Comparison of ENCODE assay signal across 8 mouse cellular contexts in the genomic region with DNA sequence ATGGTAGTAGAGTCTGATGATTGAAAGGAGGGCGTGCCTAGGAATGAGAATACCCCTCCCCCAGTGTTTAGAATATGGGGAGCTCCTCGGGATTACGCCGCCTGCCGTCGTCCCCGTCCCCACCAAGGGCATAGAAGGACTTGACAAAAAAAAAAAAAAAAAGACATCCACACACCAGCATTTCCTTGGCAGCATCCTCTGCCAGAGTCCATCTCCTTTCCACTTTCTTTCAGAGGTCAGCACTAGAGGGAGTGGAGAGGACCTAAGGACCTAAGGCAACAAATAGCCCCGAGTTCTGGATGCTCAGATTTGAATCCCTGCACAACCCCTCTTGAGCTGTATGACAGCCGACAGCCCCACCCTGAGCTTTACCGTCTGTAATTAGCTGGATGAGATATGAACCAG. TPM values are rescaled to one million over a fixed set of nuclear protein-coding genes. Genes with fewer than 3 reads are reported as not detected.
A peak's percentile ranks its signal among the peaks of the same experiment; 100 is the strongest.
DNase-seq lines count a peak whose midpoint lies in the region; ATAC-seq and TF ChIP-seq lines count a peak whose summit lies in the region.

No protein-coding gene starts in this region.

- peak overlapping the region; percentile 79 for H3K4me3 ChIP-seq in lung, embryonic 16.5 days (ENCODE audit: low read length)
- H3K4me3 ChIP-seq in lung, adult 2 months (replicated peaks; ENCODE audit: extremely low read depth, low read depth, low read length), result no peak overlapping the region
- 0 out of 2 replicates have a peak overlapping the region, but pooled peaks have one; percentile 98 for H3K4me3 ChIP-seq in heart, postnatal 0 days (ENCODE audit: low read depth, low read length)
- H3K4me3 ChIP-seq in liver, embryonic 13.5 days (replicated peaks), result peak overlapping the region; percentile 88; the same call in 1 of the 2 replicates
- peak overlapping the region; percentile 90; the same call in 1 of the 2 replicates for H3K4me3 ChIP-seq in stomach, postnatal 0 days (ENCODE audit: low read depth, low read length)

- no peak overlapping the region for H3K9ac ChIP-seq in lung, embryonic 16.5 days (ENCODE audit: low read length)
- H3K9ac ChIP-seq in heart, postnatal 0 days (replicated peaks; ENCODE audit: low read depth, low read length), result no peak overlapping the region
- no peak overlapping the region for H3K9ac ChIP-seq in liver, embryonic 13.5 days
- H3K9ac ChIP-seq in stomach, postnatal 0 days (ENCODE audit: low read length), result no peak overlapping the region

- peak overlapping the region; percentile 84 for H3K4me2 ChIP-seq in lung, embryonic 16.5 days (ENCODE audit: low read depth, low read length)
- peak overlapping the region; percentile 96 for H3K4me2 ChIP-seq in heart, postnatal 0 days (ENCODE audit: low read depth, low read length)
- H3K4me2 ChIP-seq in liver, embryonic 13.5 days, result peak overlapping the region; percentile 99
- H3K4me2 ChIP-seq in stomach, postnatal 0 days (replicated peaks; ENCODE audit: low read depth), result peak overlapping the region; percentile 66

- peaks cover 28% of the 10 kb centered on the region for H3K4me1 ChIP-seq in lung, embryonic 16.5 days (replicated peaks; ENCODE audit: control insufficient read depth, insufficient read depth, low read length)
- peaks cover 18% of the 10 kb centered on the region for H3K4me1 ChIP-seq in lung, adult 2 months (ENCODE audit: control insufficient read depth, insufficient read depth, low read length)
- peaks cover 30% of the 10 kb centered on the region for H3K4me1 ChIP-seq in heart, postnatal 0 days (ENCODE audit: control insufficient read depth, insufficient read depth)
- peaks cover 63% of the 10 kb centered on the region for H3K4me1 ChIP-seq in liver, embryonic 13.5 days (replicated peaks)
- H3K4me1 ChIP-seq in stomach, postnatal 0 days (replicated peaks; ENCODE audit: control insufficient read depth, insufficient read depth), result peaks cover 10% of the 10 kb centered on the region

- no peaks in the 10 kb centered on the region for H3K27me3 ChIP-seq in lung, embryonic 16.5 days (ENCODE audit: control insufficient read depth, insufficient read depth, low read depth, low read length)
- no peaks in the 10 kb centered on the region for H3K27me3 ChIP-seq in heart, postnatal 0 days (ENCODE audit: control insufficient read depth, insufficient read depth, low read length)
- H3K27me3 ChIP-seq in liver, embryonic 13.5 days, result peaks cover 23% of the 10 kb centered on the region
- H3K27me3 ChIP-seq in stomach, postnatal 0 days (ENCODE audit: control insufficient read depth, insufficient read depth, low read length), result no peaks in the 10 kb centered on the region

- 4% methylated on average over 10 of the region's 10 CpGs for WGBS in lung, embryonic 16.5 days
- WGBS in lung, adult 2 months, result 11% methylated on average over 10 of the region's 10 CpGs
- 3% methylated on average over 10 of the region's 10 CpGs for WGBS in heart, postnatal 0 days
- 5% methylated on average over 10 of the region's 10 CpGs for WGBS in liver, embryonic 13.5 days (ENCODE audit: insufficient replicate concordance)
- WGBS in stomach, postnatal 0 days, result 4% methylated on average over 10 of the region's 10 CpGs

- TF ChIP-seq EP300 in heart, postnatal 0 days (IDR thresholded peaks at IDR 0.05; ENCODE audit: low read depth), result no peak
- TF ChIP-seq EP300 in stomach, postnatal 0 days (optimal IDR thresholded peaks at IDR 0.05), result no peak

- H3K9me3 ChIP-seq in lung, embryonic 16.5 days (ENCODE audit: control insufficient read depth, low read length), result no peaks in the 10 kb centered on the region
- H3K9me3 ChIP-seq in heart, postnatal 0 days (replicated peaks; ENCODE audit: control insufficient read depth, low read length), result no peaks in the 10 kb centered on the region
- no peaks in the 10 kb centered on the region for H3K9me3 ChIP-seq in liver, embryonic 13.5 days (replicated peaks)
- no peaks in the 10 kb centered on the region for H3K9me3 ChIP-seq in stomach, postnatal 0 days (ENCODE audit: control insufficient read depth, low read length)

- H3K27ac ChIP-seq in lung, embryonic 16.5 days (ENCODE audit: low read length), result peak overlapping the region; percentile 99
- peak overlapping the region; percentile 99 for H3K27ac ChIP-seq in heart, postnatal 0 days (ENCODE audit: low read depth)
- H3K27ac ChIP-seq in liver, embryonic 13.5 days, result no peak overlapping the region
- peak overlapping the region; percentile 99 for H3K27ac ChIP-seq in stomach, postnatal 0 days (replicated peaks)

- no peak for DNase-seq in lung, adult 2 months
- DNase-seq in heart, postnatal 0 days (ENCODE audit: low spot score), result peak; percentile 29
- no peak for DNase-seq in liver, embryonic 13.5 days
- DNase-seq in stomach, postnatal 0 days (ENCODE audit: low spot score), result no peak
- DNase-seq in layer of hippocampus, postnatal 10 days (ENCODE audit: low spot score in 2 of 2), result no peak
- no peak for DNase-seq in frontal cortex, adult 2 months (ENCODE audit: extremely low spot score in 1 of 2, low spot score in 1 of 2)

- no peak for ATAC-seq in lung, embryonic 16.5 days (ENCODE audit: low read depth)
- ATAC-seq in heart, postnatal 0 days (ENCODE audit: insufficient read depth, low read depth), result no peak
- no peak for ATAC-seq in liver, embryonic 13.5 days (ENCODE audit: low read depth)
- ATAC-seq in stomach, postnatal 0 days (ENCODE audit: low FRiP score, low TSS enrichment), result no peak
- ATAC-seq in erythroblast, adult 5-6 weeks (replicated peaks; ENCODE audit: low FRiP score, poor library complexity, severe bottlenecking), result no peak

- TF ChIP-seq CTCF in lung, adult 2 months (IDR thresholded peaks at IDR 0.05; ENCODE audit: insufficient read depth, low read length), result no peak
- TF ChIP-seq CTCF in heart, postnatal 0 days (IDR thresholded peaks at IDR 0.05; ENCODE audit: low read depth), result peak; percentile 21
- peak; percentile 46; the same call in 1 of the 2 replicates for TF ChIP-seq CTCF in stomach, postnatal 0 days (IDR thresholded peaks at IDR 0.05; ENCODE audit: low read depth)

- TF ChIP-seq POLR2A in lung, adult 2 months (IDR thresholded peaks at IDR 0.05; ENCODE audit: borderline replicate concordance, extremely low read depth, low read depth, low read length), result no peak

- H3K36me3 ChIP-seq in lung, embryonic 16.5 days (ENCODE audit: control insufficient read depth, insufficient read depth, low read length), result no peaks in the 10 kb centered on the region
- no peaks in the 10 kb centered on the region for H3K36me3 ChIP-seq in heart, postnatal 0 days (replicated peaks; ENCODE audit: control insufficient read depth, insufficient read depth, low read length)
- no peaks in the 10 kb centered on the region for H3K36me3 ChIP-seq in liver, embryonic 13.5 days
- H3K36me3 ChIP-seq in stomach, postnatal 0 days (ENCODE audit: control insufficient read depth, insufficient read depth, low read length), result no peaks in the 10 kb centered on the region

RNA-seq across cellular contexts. Expression of a gene that starts 1.6 kb away (rescaled TPM):
- 55.3 and 70.7 TPM in 2 replicates for polyA plus RNA-seq in lung, embryonic 16.5 days (2015; fragmentation: Nextera tagmentation; extraction: Ambion mirVana)
- polyA plus RNA-seq in lung, adult 2 months (2012; rRNA removed), result 220 TPM in 2 replicates
- total RNA-seq in heart, postnatal 0 days (2014; rRNA removed; ENCODE audit: low replicate concordance), result 72.3 and 79.3 TPM in 2 replicates
- 52.1 and 59.3 TPM in 2 replicates for polyA plus RNA-seq in heart, postnatal 0 days (2015; fragmentation: Nextera tagmentation; extraction: Ambion mirVana)
- 31.9 and 34.9 TPM in 2 replicates for polyA plus RNA-seq in liver, embryonic 13.5 days (2015; fragmentation: Nextera tagmentation; extraction: Ambion mirVana)
- polyA plus RNA-seq in stomach, postnatal 0 days (2015; fragmentation: Nextera tagmentation; extraction: Ambion mirVana), result 50.1 and 54.9 TPM in 2 replicates
- total RNA-seq in layer of hippocampus, postnatal 10 days (2021), result 100 to 1,000 TPM; 104 to 113 TPM
- polyA plus RNA-seq in frontal cortex, adult 2 months (2012; rRNA removed), result 171 and 172 TPM in 2 replicates
- 13.2 and 16.3 TPM in 2 replicates for total RNA-seq in erythroblast, adult 5-6 weeks (2015; ENCODE audit: low replicate concordance)
- total RNA-seq in erythroblast, adult 5-6 weeks (2017; ENCODE audit: low replicate concordance), result 21.6 and 37.9 TPM in 2 replicates

RNA-seq across cellular contexts. Expression of a gene that starts 1.9 kb away (rescaled TPM):
- 24.4 and 27.0 TPM in 2 replicates for polyA plus RNA-seq in lung, embryonic 16.5 days (2015; fragmentation: Nextera tagmentation; extraction: Ambion mirVana)
- 18.3 and 19.3 TPM in 2 replicates for polyA plus RNA-seq in lung, adult 2 months (2012; rRNA removed)
- total RNA-seq in heart, postnatal 0 days (2014; rRNA removed; ENCODE audit: low replicate concordance), result 6.3 and 6.8 TPM in 2 replicates
- 5.1 and 6.5 TPM in 2 replicates for polyA plus RNA-seq in heart, postnatal 0 days (2015; fragmentation: Nextera tagmentation; extraction: Ambion mirVana)
- 19.5 and 23.8 TPM in 2 replicates for polyA plus RNA-seq in liver, embryonic 13.5 days (2015; fragmentation: Nextera tagmentation; extraction: Ambion mirVana)
- polyA plus RNA-seq in stomach, postnatal 0 days (2015; fragmentation: Nextera tagmentation; extraction: Ambion mirVana), result 8.6 and 10.7 TPM in 2 replicates
- total RNA-seq in layer of hippocampus, postnatal 10 days (2021), result 10 to 100 TPM; 34.7 to 36.2 TPM
- polyA plus RNA-seq in frontal cortex, adult 2 months (2012; rRNA removed), result 15.9 TPM in 2 replicates
- 19.6 and 30.7 TPM in 2 replicates for total RNA-seq in erythroblast, adult 5-6 weeks (2015; ENCODE audit: low replicate concordance)
- 11.7 and 20.1 TPM in 2 replicates for total RNA-seq in erythroblast, adult 5-6 weeks (2017; ENCODE audit: low replicate concordance)

RNA-seq across cellular contexts. Expression of a gene that starts 29.0 kb away (rescaled TPM):
- 59.2 and 66.2 TPM in 2 replicates for polyA plus RNA-seq in lung, embryonic 16.5 days (2015; fragmentation: Nextera tagmentation; extraction: Ambion mirVana)
- 7.4 and 9.8 TPM in 2 replicates for polyA plus RNA-seq in lung, adult 2 months (2012; rRNA removed)
- total RNA-seq in heart, postnatal 0 days (2014; rRNA removed; ENCODE audit: low replicate concordance), result 11.0 and 19.7 TPM in 2 replicates
- 22.7 and 28.1 TPM in 2 replicates for polyA plus RNA-seq in heart, postnatal 0 days (2015; fragmentation: Nextera tagmentation; extraction: Ambion mirVana)
- polyA plus RNA-seq in liver, embryonic 13.5 days (2015; fragmentation: Nextera tagmentation; extraction: Ambion mirVana), result 105 and 118 TPM in 2 replicates
- polyA plus RNA-seq in stomach, postnatal 0 days (2015; fragmentation: Nextera tagmentation; extraction: Ambion mirVana), result 36.1 and 36.5 TPM in 2 replicates
- 10 to 100 TPM; 41.2 to 45.6 TPM for total RNA-seq in layer of hippocampus, postnatal 10 days (2021)
- 37.1 and 41.8 TPM in 2 replicates for polyA plus RNA-seq in frontal cortex, adult 2 months (2012; rRNA removed)
- 12.7 and 16.9 TPM in 2 replicates for total RNA-seq in erythroblast, adult 5-6 weeks (2015; ENCODE audit: low replicate concordance)
- 25.9 and 31.9 TPM in 2 replicates for total RNA-seq in erythroblast, adult 5-6 weeks (2017; ENCODE audit: low replicate concordance)

RNA-seq across cellular contexts. Expression of a gene that starts 43.3 kb away (rescaled TPM):
- polyA plus RNA-seq in lung, embryonic 16.5 days (2015; fragmentation: Nextera tagmentation; extraction: Ambion mirVana), result 10.2 and 11.1 TPM in 2 replicates
- 7.5 and 8.7 TPM in 2 replicates for polyA plus RNA-seq in lung, adult 2 months (2012; rRNA removed)
- 9.7 and 12.1 TPM in 2 replicates for total RNA-seq in heart, postnatal 0 days (2014; rRNA removed; ENCODE audit: low replicate concordance)
- 5.6 and 6.3 TPM in 2 replicates for polyA plus RNA-seq in heart, postnatal 0 days (2015; fragmentation: Nextera tagmentation; extraction: Ambion mirVana)
- polyA plus RNA-seq in liver, embryonic 13.5 days (2015; fragmentation: Nextera tagmentation; extraction: Ambion mirVana), result 2.7 and 2.9 TPM in 2 replicates
- polyA plus RNA-seq in stomach, postnatal 0 days (2015; fragmentation: Nextera tagmentation; extraction: Ambion mirVana), result 4.9 and 5.1 TPM in 2 replicates
- total RNA-seq in layer of hippocampus, postnatal 10 days (2021), result 1 to 10 TPM; 4.6 to 4.7 TPM
- polyA plus RNA-seq in frontal cortex, adult 2 months (2012; rRNA removed), result 3.1 and 3.6 TPM in 2 replicates
- not detected in 2 replicates for total RNA-seq in erythroblast, adult 5-6 weeks (2015; ENCODE audit: low replicate concordance)
- 0.28 and 0.77 TPM in 2 replicates for total RNA-seq in erythroblast, adult 5-6 weeks (2017; ENCODE audit: low replicate concordance)

RNA-seq across cellular contexts. Expression of a gene that starts 48.3 kb away (rescaled TPM):
- polyA plus RNA-seq in lung, embryonic 16.5 days (2015; fragmentation: Nextera tagmentation; extraction: Ambion mirVana), result 16.9 and 18.0 TPM in 2 replicates
- polyA plus RNA-seq in lung, adult 2 months (2012; rRNA removed), result 6.7 and 9.5 TPM in 2 replicates
- 7.0 and 11.4 TPM in 2 replicates for total RNA-seq in heart, postnatal 0 days (2014; rRNA removed; ENCODE audit: low replicate concordance)
- polyA plus RNA-seq in heart, postnatal 0 days (2015; fragmentation: Nextera tagmentation; extraction: Ambion mirVana), result 10.4 and 11.1 TPM in 2 replicates
- polyA plus RNA-seq in liver, embryonic 13.5 days (2015; fragmentation: Nextera tagmentation; extraction: Ambion mirVana), result 4.3 and 5.6 TPM in 2 replicates
- 7.5 and 8.2 TPM in 2 replicates for polyA plus RNA-seq in stomach, postnatal 0 days (2015; fragmentation: Nextera tagmentation; extraction: Ambion mirVana)
- 10 to 100 TPM; 21.5 to 26.0 TPM for total RNA-seq in layer of hippocampus, postnatal 10 days (2021)
- 14.9 and 16.2 TPM in 2 replicates for polyA plus RNA-seq in frontal cortex, adult 2 months (2012; rRNA removed)
- 0.42 and 1.3 TPM in 2 replicates for total RNA-seq in erythroblast, adult 5-6 weeks (2015; ENCODE audit: low replicate concordance)
- 0.60 and 1.4 TPM in 2 replicates for total RNA-seq in erythroblast, adult 5-6 weeks (2017; ENCODE audit: low replicate concordance)
